Mouse (Mus musculus): ENCODE measurements around the gene Dmbx1. TPM values are rescaled to one million over a fixed set of nuclear protein-coding genes. Genes with fewer than 3 reads are reported as not detected.

Gene Dmbx1
- not detected for total RNA-seq (2021)
- polyA plus RNA-seq (2012; rRNA removed) = not detected in 2 replicates
- long read RNA-seq = 0 reads

DNA sequence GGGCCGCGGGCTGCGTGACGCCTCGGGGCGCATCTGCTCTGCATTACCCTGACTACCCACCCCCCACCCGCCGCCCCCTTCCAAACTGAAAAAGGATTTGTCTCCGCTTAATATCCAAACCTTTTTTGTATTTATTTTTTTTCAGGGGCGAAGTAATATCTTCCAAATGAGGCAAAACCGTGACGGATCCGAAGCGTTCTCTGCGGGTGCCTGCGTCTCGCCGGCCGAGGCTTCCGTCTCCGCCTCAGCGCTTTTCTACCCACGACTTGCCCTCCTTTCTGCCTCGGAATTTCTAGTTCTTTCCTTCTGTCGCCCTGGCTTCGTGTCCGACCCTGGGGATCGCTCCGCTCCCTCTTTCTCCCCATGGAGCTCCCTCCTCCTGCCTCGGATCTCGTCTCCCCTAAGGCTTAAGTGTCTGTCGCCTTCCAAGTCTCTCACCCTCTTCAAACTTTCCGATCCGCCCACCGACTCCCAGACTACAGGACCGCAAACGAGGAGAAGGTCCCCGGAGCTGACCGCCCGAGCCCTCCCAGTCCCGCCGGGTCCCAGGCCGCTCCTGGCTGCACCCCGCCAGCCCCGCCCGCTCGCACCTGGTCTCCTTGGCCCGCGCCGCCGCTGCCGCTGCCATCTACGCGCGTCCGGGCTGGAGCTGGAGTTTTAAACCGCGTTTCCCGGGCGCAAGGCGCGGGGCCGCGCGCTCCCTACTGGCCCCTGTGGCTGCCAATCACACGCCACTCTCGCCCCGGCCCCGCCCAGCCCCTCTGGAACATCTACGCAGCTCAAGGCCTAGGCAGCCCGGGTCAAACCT lies at the start of gene Dmbx1:
Dmbx1 (minus strand) TSS at position 632 of the 808 bp plus-strand sequence.
- peak; percentile 42 for DNase-seq

GRCm38 (mm10) chr4:115989382-115989781 lies 49.7 kb upstream of the Dmbx1 start:
- no peak for DNase-seq

DNA sequence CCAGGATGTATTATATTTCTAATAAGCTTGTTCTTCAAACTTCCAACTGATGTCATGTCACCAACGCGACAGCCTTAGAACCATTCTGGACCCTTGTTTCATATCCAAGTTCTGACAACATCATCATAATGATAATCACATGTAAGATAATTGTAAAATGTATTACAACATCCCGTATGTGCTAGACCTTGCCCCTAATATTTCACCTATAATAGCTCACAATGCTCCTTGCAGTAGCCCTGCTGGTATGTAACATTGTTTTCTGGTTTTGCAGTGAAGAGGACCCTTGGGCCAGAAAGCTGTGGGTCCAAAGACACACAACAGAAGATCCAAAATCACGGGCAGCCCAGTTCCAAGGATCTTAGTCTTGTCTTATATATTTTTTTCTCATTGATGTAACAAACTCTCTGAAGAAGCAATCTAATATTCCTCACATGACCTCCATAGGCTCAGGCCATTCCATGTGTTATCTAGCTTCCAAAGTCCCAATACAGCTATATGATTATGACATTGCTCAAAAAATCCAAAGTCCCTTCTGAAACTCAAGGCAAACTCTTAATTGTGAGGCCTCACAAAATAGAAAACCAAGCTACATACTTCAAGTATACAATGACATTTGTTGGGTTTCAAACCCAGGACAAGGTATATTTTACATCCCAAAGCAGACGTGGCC lies 48.3 kb upstream of the Dmbx1 start:
- DNase-seq = no peak

DNA sequence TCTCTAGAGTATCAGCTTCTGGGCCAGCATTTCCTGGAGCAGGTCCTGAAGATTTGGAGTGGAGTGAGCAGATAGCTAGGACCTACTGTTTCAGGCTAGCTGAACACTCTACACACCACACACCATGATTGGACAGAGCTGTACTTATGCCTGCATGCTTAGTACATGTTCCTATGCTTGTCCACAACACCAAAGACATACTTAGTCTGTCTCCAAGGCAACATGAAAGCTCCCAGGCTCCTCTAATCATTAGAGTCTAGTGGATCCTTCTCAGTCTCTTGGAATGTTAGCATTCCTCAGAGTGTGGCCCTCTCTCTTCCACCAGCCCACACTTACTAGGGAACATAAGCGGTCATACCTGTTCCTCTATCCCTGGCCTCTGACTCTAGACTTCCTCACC lies 47.7 kb upstream of the Dmbx1 start:
- no peak for DNase-seq

DNA sequence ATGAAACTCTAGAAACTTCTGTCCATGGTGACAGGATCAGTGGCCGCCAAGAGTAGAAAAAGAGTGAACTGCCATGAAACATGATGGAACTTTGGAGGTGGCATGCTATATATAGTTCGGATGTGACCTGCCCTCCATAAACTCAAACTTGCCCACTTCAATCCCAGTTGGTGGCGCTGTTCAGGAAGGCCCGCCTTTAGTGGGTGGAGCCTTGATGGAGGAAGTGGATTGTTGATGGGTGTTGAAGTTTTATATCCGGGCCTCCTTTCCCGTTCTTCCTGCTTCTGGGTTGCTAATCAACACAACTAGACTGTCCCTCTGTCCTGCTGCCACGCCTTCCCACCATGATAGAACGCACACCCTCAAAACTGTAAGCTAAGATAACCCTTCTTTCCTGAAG lies 45.2 kb upstream of the Dmbx1 start:
- no peak for DNase-seq

DNA sequence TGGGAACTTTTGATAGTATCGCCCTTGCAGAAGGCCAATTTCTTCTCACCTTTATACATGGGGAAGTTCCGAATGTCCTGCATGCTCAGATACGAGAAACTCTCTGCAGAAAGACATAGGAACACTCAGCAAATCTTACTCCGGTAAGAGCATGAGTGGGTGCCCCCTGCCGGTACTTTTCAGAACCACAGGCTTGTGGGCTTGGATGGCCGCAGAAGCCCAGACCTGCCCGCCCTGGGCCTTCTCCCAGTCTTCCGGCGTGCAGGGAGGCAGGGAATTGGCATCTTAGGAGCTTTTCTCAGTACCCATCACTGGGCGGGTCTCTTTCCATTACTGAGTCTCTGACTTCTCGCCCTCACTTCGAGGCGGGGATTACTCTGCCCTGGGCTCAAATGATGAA lies 44.4 kb upstream of the Dmbx1 start:
- peak; percentile 84 for DNase-seq

GRCm38 (mm10) chr4:115980676-115981075 lies 41.0 kb upstream of the Dmbx1 start:
- DNase-seq = peak; percentile 60

DNA sequence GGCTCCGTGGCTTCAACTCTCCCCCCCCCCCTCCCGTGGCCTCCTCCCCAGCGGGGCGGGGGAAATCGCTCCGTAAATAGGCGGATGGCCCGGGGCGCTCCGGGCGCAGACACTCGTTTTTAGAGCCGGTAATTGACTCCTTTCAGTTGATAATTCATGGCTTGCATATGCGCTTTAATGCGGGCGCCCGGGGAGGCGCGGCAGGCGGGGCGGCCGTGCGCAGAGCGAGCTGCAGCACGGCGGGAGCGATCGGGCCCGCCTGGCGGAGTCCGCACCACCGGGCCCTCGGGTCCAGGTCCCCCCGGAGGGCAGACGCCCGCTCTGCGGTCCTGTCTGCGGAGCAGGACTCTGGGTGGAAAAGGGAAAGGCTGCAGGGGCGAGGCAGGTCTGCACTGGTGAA lies 39.7 kb upstream of the Dmbx1 start:
- no peak for DNase-seq

DNA sequence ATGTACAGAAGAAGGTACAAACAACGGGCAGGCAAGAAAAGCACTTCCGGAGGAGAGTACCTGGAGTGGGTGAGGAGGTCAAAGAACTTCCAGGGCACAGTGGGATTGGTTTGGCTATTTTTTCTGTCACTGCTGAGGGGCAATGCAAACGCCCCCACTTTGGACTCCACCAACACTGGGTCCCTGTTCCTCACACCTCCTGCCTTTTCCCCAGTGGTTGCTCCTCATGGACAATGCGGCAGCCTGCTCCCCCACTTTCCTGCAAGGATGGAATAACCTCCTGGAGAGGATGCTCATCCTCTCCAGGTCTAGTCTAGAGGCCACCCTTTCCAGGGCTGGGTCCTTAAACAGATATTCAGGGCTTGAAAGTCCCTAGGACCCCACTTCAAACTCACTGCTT lies 39.2 kb upstream of the Dmbx1 start:
- DNase-seq = no peak

GRCm38 (mm10) chr4:115972543-115972942 lies 32.8 kb upstream of the Dmbx1 start:
- DNase-seq = no peak

GRCm38 (mm10) chr4:115964446-115964845 lies 24.7 kb upstream of the Dmbx1 start:
- DNase-seq = no peak

- no peak for DNase-seq
Observed at GRCm38 (mm10) chr4:115963751-115964150, 24.0 kb upstream of the Dmbx1 start.

GRCm38 (mm10) chr4:115962671-115963412 lies 23.1 kb upstream of the Dmbx1 start:
- DNase-seq = peak; percentile 52

- no peak for DNase-seq
Observed at GRCm38 (mm10) chr4:115961991-115962390, 22.3 kb upstream of the Dmbx1 start.

- DNase-seq = no peak
Observed at GRCm38 (mm10) chr4:115959546-115959945, 19.8 kb upstream of the Dmbx1 start.

GRCm38 (mm10) chr4:115955494-115955775 lies 15.7 kb upstream of the Dmbx1 start:
- no peak for DNase-seq

DNA sequence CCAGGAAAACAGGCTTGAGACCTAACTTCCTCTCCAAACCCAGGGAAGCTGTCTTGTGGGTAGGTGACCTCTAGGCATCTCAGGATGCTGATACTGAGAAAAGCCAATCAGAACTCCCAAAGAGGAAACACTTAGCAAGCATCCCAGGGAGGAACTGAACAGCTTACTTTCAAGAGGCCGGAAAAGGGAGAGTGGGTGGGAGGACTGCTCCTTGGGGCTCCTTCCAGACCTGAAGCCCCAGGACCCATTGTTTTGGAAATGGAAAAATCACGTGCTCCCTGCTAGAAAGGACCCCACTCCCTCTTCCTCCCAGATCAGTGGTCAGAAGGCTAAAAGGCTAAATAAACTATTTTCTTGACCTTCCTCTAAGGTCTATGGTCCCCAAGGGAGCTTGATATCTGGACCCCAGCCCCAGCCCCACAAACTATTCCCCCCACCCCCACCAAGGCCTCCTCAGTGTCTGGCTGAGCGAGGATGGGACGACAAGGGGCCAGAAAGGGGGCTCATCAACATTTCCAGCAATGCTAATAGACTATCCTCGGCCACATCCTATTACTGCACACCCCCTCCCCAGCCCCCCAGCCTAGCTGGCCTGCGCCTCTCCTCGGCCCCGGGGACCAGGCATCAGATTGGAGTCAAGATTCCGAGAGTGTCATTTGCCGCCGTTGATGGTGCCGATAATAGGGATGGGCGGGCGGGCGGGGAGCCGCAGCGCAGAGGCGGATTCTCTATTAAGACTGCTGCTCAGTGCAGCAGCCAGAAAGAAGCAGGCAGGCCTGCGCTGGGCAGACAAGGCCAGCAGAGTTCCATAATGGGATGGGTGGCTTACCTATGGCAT lies 15.1 kb upstream of the Dmbx1 start:
- no peak for DNase-seq

DNA sequence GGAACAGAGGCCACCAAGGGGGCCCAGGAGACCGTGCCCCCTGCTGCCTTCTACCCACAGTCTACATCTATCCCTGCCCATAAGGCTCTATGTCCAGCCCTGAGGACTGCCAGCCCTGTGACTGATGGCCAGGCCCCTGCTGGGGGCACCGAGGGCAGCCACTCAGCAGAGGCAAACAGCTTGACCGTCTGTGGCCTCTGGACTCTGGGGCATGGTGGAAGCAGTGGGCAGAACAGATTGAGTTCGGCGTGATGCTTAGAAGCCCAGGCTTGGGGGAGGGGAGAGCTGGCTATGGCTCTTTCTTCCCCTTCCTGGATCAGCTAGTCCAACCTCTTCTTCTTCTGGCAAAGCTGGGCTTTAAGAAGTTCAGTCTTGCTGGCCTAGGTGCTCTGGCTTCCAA lies 13.8 kb upstream of the Dmbx1 start:
- DNase-seq = no peak

GRCm38 (mm10) chr4:115952758-115953157 lies 13.0 kb upstream of the Dmbx1 start:
- peak; percentile 43 for DNase-seq

DNA sequence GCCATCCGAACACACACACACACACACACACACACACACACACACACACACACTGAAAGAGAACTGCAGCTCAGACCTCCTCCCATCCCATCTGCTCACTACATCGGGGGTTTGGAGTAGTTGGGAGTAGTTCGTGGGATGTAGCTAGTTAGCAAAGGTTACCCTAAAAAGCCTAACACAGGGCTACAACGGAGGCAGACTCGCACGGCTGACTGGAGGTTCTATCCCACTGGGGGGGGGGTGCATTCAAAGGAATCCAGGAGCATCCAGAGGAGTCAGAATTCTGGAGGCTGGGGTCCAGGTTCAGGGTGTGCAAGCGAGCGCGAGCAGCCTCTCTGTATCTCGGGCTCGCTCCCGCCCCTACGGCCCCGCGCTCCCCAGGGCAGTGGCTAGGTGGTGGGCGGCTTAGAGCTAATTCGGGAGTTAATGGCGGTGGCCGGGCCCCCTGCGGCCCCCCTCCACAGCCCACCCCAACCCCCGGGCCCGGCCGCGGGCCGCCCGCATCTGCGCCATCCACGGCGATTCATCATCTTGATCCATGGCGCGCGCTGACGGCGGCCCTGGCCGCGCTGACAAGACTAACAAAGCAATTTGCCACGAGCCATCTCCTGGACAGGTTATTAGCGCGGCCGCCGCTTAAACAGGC lies 4.1 kb upstream of the Dmbx1 start:
- DNase-seq = no peak

- no peak for DNase-seq
Observed at GRCm38 (mm10) chr4:115941242-115941820, 1.6 kb upstream of the Dmbx1 start.
